Mouse (Mus musculus): ENCODE data around the gene Nedd9. TPM values are rescaled to one million over a fixed set of nuclear protein-coding genes. Genes with fewer than 3 reads are reported as not detected.

The Nedd9 gene
- total and polyA plus RNA-seq, 3 experiments = 15.2 to 28.9 (median 26.7) TPM

DNA sequence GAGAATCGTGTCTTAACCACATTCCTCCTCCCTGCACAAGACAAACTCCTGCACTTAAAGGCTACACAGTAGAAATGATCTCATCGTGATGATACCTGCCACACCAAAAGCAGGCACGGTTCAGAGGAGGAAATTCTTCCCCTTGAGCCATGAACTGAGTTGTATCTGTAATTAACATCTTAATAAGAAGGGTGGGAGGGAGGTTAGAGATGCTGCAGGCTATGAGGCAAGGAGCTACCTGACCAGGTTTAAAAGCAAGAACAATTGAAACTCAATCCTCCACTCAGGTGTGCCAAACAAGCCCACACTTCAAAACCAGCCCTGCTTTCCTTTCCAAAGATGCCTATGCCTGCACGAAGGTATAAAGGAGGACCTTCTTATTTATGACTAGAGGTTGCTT, 137.4 kb downstream of the Nedd9 start:
- intact Hi-C loops (cut with DNase I) = no loop called here
- no peak for DNase-seq
- Histone ChIP-seq H3K9ac (ENCODE audit: low read depth, low read length) (no peak overlapping the region), H3K4me3 (no peak overlapping the region), H3K4me1 (ENCODE audit: control insufficient read depth, insufficient read depth, low read length) (peaks cover 33% of the 10 kb centered on the region), H3K36me3 (ENCODE audit: control insufficient read depth, insufficient read depth, low read length) (peaks cover 49% of the 10 kb centered on the region), H3K79me2 (replicated peaks; ENCODE audit: control insufficient read depth, insufficient read depth, low read length) (peaks cover 9% of the 10 kb centered on the region), H3K27me3 (ENCODE audit: control insufficient read depth, insufficient read depth, low read length) (no peaks in the 10 kb centered on the region), H3K27ac (no peak overlapping the region)
- 51% methylated on average over 4 of the region's 4 CpGs for WGBS
- TF ChIP-seq EP300 (IDR thresholded peaks at IDR 0.05; ENCODE audit: insufficient read depth, low read depth, low read length) = no peak
- no peak for TF ChIP-seq CTCF (IDR thresholded peaks at IDR 0.05)
- no peak for TF ChIP-seq POLR2A (IDR thresholded peaks at IDR 0.05; ENCODE audit: insufficient read depth, low read depth, low read length)

DNA sequence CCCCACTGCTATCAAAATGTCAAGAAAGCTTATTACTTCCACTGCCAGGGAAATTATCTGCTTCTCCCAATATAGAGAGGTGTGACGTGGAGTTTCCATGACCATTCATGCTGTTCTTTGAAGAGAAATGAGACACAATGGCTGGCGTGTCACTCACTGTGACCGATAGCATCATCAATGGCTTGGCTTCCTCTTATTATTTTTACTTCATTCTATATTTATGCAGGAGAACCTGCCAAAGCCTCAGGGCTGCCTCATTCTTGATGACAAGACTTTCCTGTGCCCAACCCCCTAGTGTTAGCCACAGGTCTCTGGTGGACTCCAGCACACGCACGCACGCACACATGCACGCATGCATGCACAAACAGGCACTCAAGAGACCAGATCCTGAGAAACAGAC, 141.4 kb downstream of the Nedd9 start:
- WGBS = 22% methylated on average over 7 of the region's 7 CpGs
- H3K9ac ChIP-seq (ENCODE audit: low read depth, low read length) = no peak overlapping the region
- H3K4me3 ChIP-seq = 0 out of 2 replicates have a peak overlapping the region, but pooled peaks have one; percentile 2
- peaks cover 40% of the 10 kb centered on the region for H3K4me1 ChIP-seq (ENCODE audit: control insufficient read depth, insufficient read depth, low read length)
- peaks cover 60% of the 10 kb centered on the region for H3K36me3 ChIP-seq (ENCODE audit: control insufficient read depth, insufficient read depth, low read length)
- no peaks in the 10 kb centered on the region for H3K27me3 ChIP-seq (ENCODE audit: control insufficient read depth, insufficient read depth, low read length)
- peak overlapping the region; percentile 88 for H3K27ac ChIP-seq
- peaks cover 3% of the 10 kb centered on the region; the same call in 1 of the 2 replicates for H3K79me2 ChIP-seq (replicated peaks; ENCODE audit: control insufficient read depth, insufficient read depth, low read length)
- peak; percentile 48 to 74 for DNase-seq
- TF ChIP-seq CTCF (IDR thresholded peaks at IDR 0.05) (peak; percentile 44), POLR2A (IDR thresholded peaks at IDR 0.05; ENCODE audit: insufficient read depth, low read depth, low read length) (peak; percentile 17; the same call in 1 of the 2 replicates), EP300 (IDR thresholded peaks at IDR 0.05; ENCODE audit: insufficient read depth, low read depth, low read length) (0 out of 2 replicates have a peak, but pooled peaks have one; percentile 25)
- intact Hi-C loops (cut with DNase I) = loop anchor here (2.0 kb wide), 1 partner anchor 121 kb away; no protein-coding TSS in a partner anchor

DNA sequence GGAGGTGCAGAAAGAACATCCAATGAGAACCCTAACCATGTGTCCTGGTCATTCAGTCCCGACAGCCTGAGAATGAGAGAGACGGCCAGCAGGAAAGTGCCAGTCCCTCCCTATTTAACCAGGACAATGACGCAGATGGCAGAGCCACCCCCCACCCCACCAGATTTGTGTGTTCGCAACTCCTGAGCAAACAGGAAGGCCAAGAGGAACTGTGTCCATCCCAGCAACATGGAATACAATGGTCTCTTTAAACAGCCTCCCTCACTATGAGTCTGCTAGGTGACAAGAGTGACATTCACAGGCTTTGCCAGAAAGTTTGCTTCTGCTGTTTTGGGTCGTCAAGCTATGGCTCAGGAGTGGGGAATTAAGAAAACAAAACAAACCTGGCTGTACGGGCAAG, 141.9 kb downstream of the Nedd9 start:
- peak in 1 of 2 experiments; percentile 37 for DNase-seq
- Histone ChIP-seq H3K27ac (peak overlapping the region; percentile 88), H3K27me3 (ENCODE audit: control insufficient read depth, insufficient read depth, low read length) (no peaks in the 10 kb centered on the region), H3K4me1 (ENCODE audit: control insufficient read depth, insufficient read depth, low read length) (peaks cover 38% of the 10 kb centered on the region), H3K36me3 (ENCODE audit: control insufficient read depth, insufficient read depth, low read length) (peaks cover 58% of the 10 kb centered on the region), H3K4me3 (no peak overlapping the region), H3K9ac (ENCODE audit: low read depth, low read length) (no peak overlapping the region), H3K79me2 (replicated peaks; ENCODE audit: control insufficient read depth, insufficient read depth, low read length) (peaks cover 3% of the 10 kb centered on the region; the same call in 1 of the 2 replicates)
- WGBS = 24% methylated on average over 6 of the region's 6 CpGs
- no peak for TF ChIP-seq POLR2A (IDR thresholded peaks at IDR 0.05; ENCODE audit: insufficient read depth, low read depth, low read length)
- TF ChIP-seq EP300 (IDR thresholded peaks at IDR 0.05; ENCODE audit: insufficient read depth, low read depth, low read length) = no peak
- TF ChIP-seq CTCF (IDR thresholded peaks at IDR 0.05) = no peak
- intact Hi-C loops (cut with DNase I) = no loop called here

DNA sequence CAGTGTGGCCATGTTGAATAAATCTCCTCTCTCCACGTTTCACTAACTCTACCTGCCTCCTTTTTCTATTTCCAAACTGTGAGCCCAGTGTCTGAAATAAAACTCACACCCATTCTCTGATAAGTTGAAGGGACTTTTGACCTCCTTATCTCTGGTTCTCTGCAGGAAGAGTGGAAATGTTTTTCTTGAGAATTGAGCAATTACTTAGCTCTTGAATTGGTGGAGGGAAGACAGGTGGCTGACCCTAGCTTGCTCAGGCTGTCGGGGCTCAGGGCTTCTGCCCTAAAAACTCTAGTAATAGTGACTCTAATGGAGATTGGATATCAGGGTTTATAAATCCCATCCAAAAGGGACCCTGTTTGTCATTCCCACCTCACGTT, 143.3 kb downstream of the Nedd9 start:
- H3K36me3 ChIP-seq (ENCODE audit: control insufficient read depth, insufficient read depth, low read length) = peaks cover 57% of the 10 kb centered on the region
- peaks cover 35% of the 10 kb centered on the region for H3K4me1 ChIP-seq (ENCODE audit: control insufficient read depth, insufficient read depth, low read length)
- no peaks in the 10 kb centered on the region for H3K27me3 ChIP-seq (ENCODE audit: control insufficient read depth, insufficient read depth, low read length)
- intact Hi-C loops (cut with DNase I) = no loop called here
- H3K9ac ChIP-seq (ENCODE audit: low read depth, low read length) = no peak overlapping the region
- 67% methylated on average over 3 of the region's 3 CpGs for WGBS
- H3K4me3 ChIP-seq = no peak overlapping the region
- TF ChIP-seq EP300 (IDR thresholded peaks at IDR 0.05; ENCODE audit: insufficient read depth, low read depth, low read length) (no peak), POLR2A (IDR thresholded peaks at IDR 0.05; ENCODE audit: insufficient read depth, low read depth, low read length) (no peak)
- H3K27ac ChIP-seq = peak overlapping the region; percentile 88; the same call in 1 of the 2 replicates
- peaks cover 3% of the 10 kb centered on the region; the same call in 1 of the 2 replicates for H3K79me2 ChIP-seq (replicated peaks; ENCODE audit: control insufficient read depth, insufficient read depth, low read length)
- DNase-seq = no peak

DNA sequence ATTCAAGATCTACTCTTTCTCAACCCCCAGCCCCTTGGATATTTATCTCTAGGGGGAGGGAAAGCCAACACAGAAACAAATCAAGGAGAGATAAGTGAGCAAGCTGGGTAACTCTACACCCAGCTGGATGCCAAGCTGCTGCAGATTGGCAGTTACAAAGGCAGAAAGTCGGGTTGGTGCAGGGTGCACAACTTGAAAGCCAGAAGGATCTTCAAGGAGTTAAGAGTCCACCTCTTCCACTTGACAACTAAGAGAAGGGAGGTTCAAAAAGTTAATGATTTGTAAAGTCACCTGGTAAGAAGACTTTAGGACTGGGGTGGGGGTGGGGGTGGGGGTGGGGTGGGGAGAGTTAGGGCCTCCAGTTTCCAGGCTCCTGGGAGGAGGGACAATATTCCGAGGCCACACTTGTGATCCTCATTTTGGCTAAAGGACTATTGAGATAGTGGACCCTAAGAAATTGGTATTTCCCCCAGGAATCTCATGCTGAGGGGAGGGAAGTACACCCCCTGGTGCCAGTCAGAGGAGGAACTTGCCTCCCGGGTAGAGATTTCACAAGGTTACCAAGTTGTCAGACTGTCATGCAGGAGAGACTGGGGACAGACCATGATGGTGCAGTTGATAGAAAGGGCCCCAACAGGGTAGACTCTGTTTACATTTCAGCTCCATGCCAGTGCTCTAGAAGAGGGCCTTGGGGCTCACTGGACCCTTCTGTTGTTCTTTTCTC, 143.8 kb downstream of the Nedd9 start:
- peak overlapping the region; percentile 54 for H3K27ac ChIP-seq

DNA sequence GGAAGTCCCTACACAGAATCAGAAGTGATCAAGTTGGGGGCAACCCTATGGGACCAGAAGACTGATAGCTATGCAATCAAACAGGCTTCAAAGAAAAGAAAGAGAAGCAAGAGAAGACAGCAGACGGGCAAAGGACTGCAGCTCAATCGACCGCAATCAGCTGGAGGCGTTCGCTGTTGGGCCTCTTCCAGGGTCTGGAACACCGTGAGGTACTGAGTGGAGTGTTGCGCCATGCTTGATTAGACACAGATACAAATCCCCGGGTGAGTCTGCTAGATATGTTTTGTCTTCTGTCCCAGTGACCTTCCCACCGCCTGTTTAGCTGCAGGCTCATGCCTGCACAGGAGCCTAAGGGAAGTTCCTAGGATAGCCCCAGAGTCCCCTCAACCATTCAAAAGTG, 145.7 kb downstream of the Nedd9 start:
- H3K36me3 ChIP-seq (ENCODE audit: control insufficient read depth, insufficient read depth, low read length) = peaks cover 51% of the 10 kb centered on the region
- no peak overlapping the region for H3K4me3 ChIP-seq
- TF ChIP-seq EP300 (IDR thresholded peaks at IDR 0.05; ENCODE audit: insufficient read depth, low read depth, low read length) (no peak), POLR2A (IDR thresholded peaks at IDR 0.05; ENCODE audit: insufficient read depth, low read depth, low read length) (no peak), CTCF (IDR thresholded peaks at IDR 0.05) (no peak)
- WGBS = 57% methylated on average over 9 of the region's 9 CpGs
- no peak overlapping the region for H3K9ac ChIP-seq (ENCODE audit: low read depth, low read length)
- intact Hi-C loops (cut with DNase I) = no loop called here
- peak overlapping the region; percentile 54 for H3K27ac ChIP-seq
- H3K27me3 ChIP-seq (ENCODE audit: control insufficient read depth, insufficient read depth, low read length) = no peaks in the 10 kb centered on the region
- DNase-seq = peak; percentile 59 to 69
- H3K79me2 ChIP-seq (replicated peaks; ENCODE audit: control insufficient read depth, insufficient read depth, low read length) = no peaks in the 10 kb centered on the region
- H3K4me1 ChIP-seq (ENCODE audit: control insufficient read depth, insufficient read depth, low read length) = peaks cover 43% of the 10 kb centered on the region

More for the DNA sequence above, 143.8 kb downstream of the Nedd9 start:
- intact Hi-C loops (cut with DNase I) = no loop called here
- TF ChIP-seq EP300 (IDR thresholded peaks at IDR 0.05; ENCODE audit: insufficient read depth, low read depth, low read length) (no peak), CTCF (IDR thresholded peaks at IDR 0.05) (no peak), POLR2A (IDR thresholded peaks at IDR 0.05; ENCODE audit: insufficient read depth, low read depth, low read length) (no peak)
- Histone ChIP-seq H3K9ac (ENCODE audit: low read depth, low read length) (no peak overlapping the region), H3K4me1 (ENCODE audit: control insufficient read depth, insufficient read depth, low read length) (peaks cover 39% of the 10 kb centered on the region), H3K36me3 (ENCODE audit: control insufficient read depth, insufficient read depth, low read length) (peaks cover 55% of the 10 kb centered on the region), H3K79me2 (replicated peaks; ENCODE audit: control insufficient read depth, insufficient read depth, low read length) (no peaks in the 10 kb centered on the region), H3K27me3 (ENCODE audit: control insufficient read depth, insufficient read depth, low read length) (no peaks in the 10 kb centered on the region), H3K4me3 (no peak overlapping the region)
- DNase-seq = no peak
- WGBS = 57% methylated on average over 3 of the region's 3 CpGs
